Mouse (Mus musculus): ENCODE data around the gene Tbc1d16. TPM values are rescaled to one million over a fixed set of nuclear protein-coding genes. Genes with fewer than 3 reads are reported as not detected.

Gene Tbc1d16
- polyA plus RNA-seq, 1 experiment from 2014 or later, result 15.6 TPM

DNA sequence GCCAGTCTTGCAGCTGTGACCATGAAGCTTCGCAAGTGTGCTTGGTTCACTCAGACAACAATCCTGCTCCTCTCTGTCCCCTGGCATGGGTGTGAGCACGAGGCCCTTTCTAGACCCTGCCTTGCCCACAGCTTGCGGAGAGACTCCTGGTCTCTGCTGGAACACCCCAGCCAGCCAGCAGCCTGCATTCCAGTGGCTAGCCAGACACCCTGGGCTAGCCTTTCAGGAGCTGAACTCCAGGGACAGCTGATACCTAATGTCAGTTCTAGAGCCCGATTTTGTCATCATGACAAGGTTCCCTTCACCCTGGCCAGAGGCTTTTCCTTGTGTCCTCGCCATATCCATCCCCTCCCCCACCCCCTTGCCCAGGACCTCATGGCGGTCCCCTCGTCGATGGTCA is 81.1 kb downstream of the Tbc1d16 start:
- Histone ChIP-seq H3K4me2 (ENCODE audit: low read depth, low read length) (no peak overlapping the region), H3K27ac (ENCODE audit: low read length) (no peak overlapping the region), H3K27me3 (ENCODE audit: control insufficient read depth, insufficient read depth, low read length) (no peaks in the 10 kb centered on the region), H3K36me3 (ENCODE audit: control insufficient read depth, insufficient read depth) (peaks cover 13% of the 10 kb centered on the region), H3K4me1 (ENCODE audit: control insufficient read depth, insufficient read depth, low read length) (peaks cover 11% of the 10 kb centered on the region), H3K4me3 (ENCODE audit: low read length) (no peak overlapping the region), H3K9ac (ENCODE audit: low read length) (no peak overlapping the region), H3K9me3 (replicated peaks; ENCODE audit: control insufficient read depth, low read length) (no peaks in the 10 kb centered on the region)
- WGBS, result 81% methylated on average over 8 of the region's 8 CpGs
- ATAC-seq (replicated peaks; ENCODE audit: extremely low read depth, insufficient read depth, low FRiP score), result no peak

- Histone ChIP-seq H3K36me3 (ENCODE audit: control insufficient read depth, insufficient read depth) (peaks cover 13% of the 10 kb centered on the region), H3K27ac (ENCODE audit: low read length) (no peak overlapping the region), H3K4me1 (ENCODE audit: control insufficient read depth, insufficient read depth, low read length) (peaks cover 8% of the 10 kb centered on the region), H3K27me3 (ENCODE audit: control insufficient read depth, insufficient read depth, low read length) (no peaks in the 10 kb centered on the region), H3K4me2 (ENCODE audit: low read depth, low read length) (no peak overlapping the region), H3K9ac (ENCODE audit: low read length) (no peak overlapping the region), H3K4me3 (ENCODE audit: low read length) (no peak overlapping the region), H3K9me3 (replicated peaks; ENCODE audit: control insufficient read depth, low read length) (no peaks in the 10 kb centered on the region)
- 43% methylated on average over 12 of the region's 12 CpGs for WGBS
- no peak for ATAC-seq (replicated peaks; ENCODE audit: extremely low read depth, insufficient read depth, low FRiP score)
Observed at GRCm38 (mm10) chr11:119146140-119146539, 82.2 kb downstream of the Tbc1d16 start.

- no peak for ATAC-seq (replicated peaks; ENCODE audit: extremely low read depth, insufficient read depth, low FRiP score)
- Histone ChIP-seq H3K36me3 (ENCODE audit: control insufficient read depth, insufficient read depth) (peaks cover 13% of the 10 kb centered on the region), H3K9ac (ENCODE audit: low read length) (no peak overlapping the region), H3K4me3 (ENCODE audit: low read length) (no peak overlapping the region), H3K4me1 (ENCODE audit: control insufficient read depth, insufficient read depth, low read length) (peaks cover 8% of the 10 kb centered on the region), H3K27me3 (ENCODE audit: control insufficient read depth, insufficient read depth, low read length) (no peaks in the 10 kb centered on the region), H3K9me3 (replicated peaks; ENCODE audit: control insufficient read depth, low read length) (no peaks in the 10 kb centered on the region), H3K4me2 (ENCODE audit: low read depth, low read length) (no peak overlapping the region), H3K27ac (ENCODE audit: low read length) (no peak overlapping the region)
- 77% methylated on average over 16 of the region's 16 CpGs for WGBS
Observed at GRCm38 (mm10) chr11:119144801-119145475, 83.4 kb downstream of the Tbc1d16 start.

- ATAC-seq (replicated peaks; ENCODE audit: extremely low read depth, insufficient read depth, low FRiP score), result no peak
- peaks cover 8% of the 10 kb centered on the region for H3K4me1 ChIP-seq (ENCODE audit: control insufficient read depth, insufficient read depth, low read length)
- H3K4me3 ChIP-seq (ENCODE audit: low read length), result no peak overlapping the region
- no peaks in the 10 kb centered on the region for H3K9me3 ChIP-seq (replicated peaks; ENCODE audit: control insufficient read depth, low read length)
- no peak overlapping the region for H3K27ac ChIP-seq (ENCODE audit: low read length)
- H3K4me2 ChIP-seq (ENCODE audit: low read depth, low read length), result no peak overlapping the region
- H3K36me3 ChIP-seq (ENCODE audit: control insufficient read depth, insufficient read depth), result peaks cover 8% of the 10 kb centered on the region; the same call in 1 of the 2 replicates
- 76% methylated on average over 16 of the region's 16 CpGs for WGBS
- H3K9ac ChIP-seq (ENCODE audit: low read length), result no peak overlapping the region
- no peaks in the 10 kb centered on the region for H3K27me3 ChIP-seq (ENCODE audit: control insufficient read depth, insufficient read depth, low read length)
Observed at GRCm38 (mm10) chr11:119143376-119144002, 84.8 kb downstream of the Tbc1d16 start.

DNA sequence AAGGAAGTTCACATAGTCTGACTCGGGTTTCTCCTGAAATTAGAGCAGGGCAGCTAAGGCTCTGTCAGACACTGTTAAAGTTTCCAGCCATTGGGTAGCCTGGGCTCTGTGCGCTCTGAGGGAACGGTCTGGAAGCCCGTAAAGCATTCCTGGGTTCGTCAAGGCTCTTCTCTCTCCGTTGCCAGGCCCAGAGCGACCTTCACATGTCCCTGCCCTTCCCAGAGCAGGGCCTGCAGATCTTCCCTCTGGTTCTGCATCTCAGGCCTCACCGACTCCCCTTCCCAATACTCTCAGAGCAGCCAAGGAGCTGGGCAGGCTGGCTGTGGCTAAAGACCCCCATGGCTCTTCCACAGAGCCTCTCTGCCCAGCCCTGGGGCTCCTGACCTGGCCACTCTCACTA is 85.7 kb downstream of the Tbc1d16 start:
- Histone ChIP-seq H3K9ac (ENCODE audit: low read length) (peak overlapping the region; percentile 30), H3K9me3 (replicated peaks; ENCODE audit: control insufficient read depth, low read length) (no peaks in the 10 kb centered on the region), H3K36me3 (ENCODE audit: control insufficient read depth, insufficient read depth) (peaks cover 3% of the 10 kb centered on the region; the same call in 1 of the 2 replicates), H3K4me3 (ENCODE audit: low read length) (no peak overlapping the region), H3K4me2 (ENCODE audit: low read depth, low read length) (no peak overlapping the region), H3K4me1 (ENCODE audit: control insufficient read depth, insufficient read depth, low read length) (peaks cover 8% of the 10 kb centered on the region), H3K27ac (ENCODE audit: low read length) (peak overlapping the region; percentile 18; the same call in 1 of the 2 replicates), H3K27me3 (ENCODE audit: control insufficient read depth, insufficient read depth, low read length) (no peaks in the 10 kb centered on the region)
- whole genome bisulfite sequencing, result 53% methylated on average over 8 of the region's 8 CpGs
- no peak for ATAC-seq (replicated peaks; ENCODE audit: extremely low read depth, insufficient read depth, low FRiP score)

GRCm38 (mm10) chr11:119139026-119139425 is 89.3 kb downstream of the Tbc1d16 start:
- WGBS, result 72% methylated on average over 6 of the region's 6 CpGs
- ATAC-seq (replicated peaks; ENCODE audit: extremely low read depth, insufficient read depth, low FRiP score), result no peak

GRCm38 (mm10) chr11:119138205-119138604 is 90.1 kb downstream of the Tbc1d16 start:
- Histone ChIP-seq H3K4me3 (ENCODE audit: low read length) (no peak overlapping the region), H3K27ac (ENCODE audit: low read length) (no peak overlapping the region), H3K4me1 (ENCODE audit: control insufficient read depth, insufficient read depth, low read length) (peaks cover 24% of the 10 kb centered on the region), H3K9ac (ENCODE audit: low read length) (no peak overlapping the region), H3K27me3 (ENCODE audit: control insufficient read depth, insufficient read depth, low read length) (no peaks in the 10 kb centered on the region), H3K9me3 (replicated peaks; ENCODE audit: control insufficient read depth, low read length) (no peaks in the 10 kb centered on the region), H3K36me3 (ENCODE audit: control insufficient read depth, insufficient read depth) (no peaks in the 10 kb centered on the region), H3K4me2 (ENCODE audit: low read depth, low read length) (no peak overlapping the region)
- WGBS, result 60% methylated on average over 9 of the region's 9 CpGs
- ATAC-seq (replicated peaks; ENCODE audit: extremely low read depth, insufficient read depth, low FRiP score), result no peak

More at GRCm38 (mm10) chr11:119139026-119139425, 89.3 kb downstream of the Tbc1d16 start:
- Histone ChIP-seq H3K4me2 (ENCODE audit: low read depth, low read length) (no peak overlapping the region), H3K4me3 (ENCODE audit: low read length) (no peak overlapping the region), H3K36me3 (ENCODE audit: control insufficient read depth, insufficient read depth) (no peaks in the 10 kb centered on the region), H3K9ac (ENCODE audit: low read length) (no peak overlapping the region), H3K4me1 (ENCODE audit: control insufficient read depth, insufficient read depth, low read length) (peaks cover 18% of the 10 kb centered on the region), H3K27ac (ENCODE audit: low read length) (no peak overlapping the region), H3K9me3 (replicated peaks; ENCODE audit: control insufficient read depth, low read length) (no peaks in the 10 kb centered on the region), H3K27me3 (ENCODE audit: control insufficient read depth, insufficient read depth, low read length) (no peaks in the 10 kb centered on the region)

GRCm38 (mm10) chr11:119134586-119134985 is 93.7 kb downstream of the Tbc1d16 start:
- no peaks in the 10 kb centered on the region for H3K36me3 ChIP-seq (ENCODE audit: control insufficient read depth, insufficient read depth)
- peaks cover 24% of the 10 kb centered on the region for H3K4me1 ChIP-seq (ENCODE audit: control insufficient read depth, insufficient read depth, low read length)
- H3K4me2 ChIP-seq (ENCODE audit: low read depth, low read length), result peak overlapping the region; percentile 43
- H3K4me3 ChIP-seq (ENCODE audit: low read length), result no peak overlapping the region
- no peaks in the 10 kb centered on the region for H3K27me3 ChIP-seq (ENCODE audit: control insufficient read depth, insufficient read depth, low read length)
- H3K27ac ChIP-seq (ENCODE audit: low read length), result peak overlapping the region; percentile 57
- H3K9ac ChIP-seq (ENCODE audit: low read length), result no peak overlapping the region
- WGBS, result 12% methylated on average over 17 of the region's 17 CpGs
- H3K9me3 ChIP-seq (replicated peaks; ENCODE audit: control insufficient read depth, low read length), result no peaks in the 10 kb centered on the region
- peak; percentile 39 for ATAC-seq (replicated peaks; ENCODE audit: extremely low read depth, insufficient read depth, low FRiP score)

Data from heart, embryonic 16.5 days (tissue).